Mouse (Mus musculus) embryonic facial prominence, embryonic 12.5 days (tissue): ENCODE measurements at regions not wholly inside any gene's neighbourhood (a gene's known extent, or its start where the extent isn't known, plus 50 kb on each side); places are given as distances from the start of the nearest gene placed in this dataset.
A peak's percentile ranks its signal among the peaks of the same experiment; 100 is the strongest.

Source experiments
- ATAC-seq: fragments of 200-750 bp; cut with Nextera tagmentation; 2 replicates; pipeline ENCODE4 v1.8.0; 2017; ENCODE audit not compliant: insufficient number of reproducible peaks, insufficient read depth, low FRiP score, low TSS enrichment
- H3K27ac ChIP-seq: fragments of 300-500 bp; sonication (generic); 2 replicates; pipeline ENCODE4 v1.5.1; 2016; ENCODE audit warnings: mild to moderate bottlenecking
- H3K27me3 ChIP-seq: fragments of 300-500 bp; sonication (generic); 2 replicates; pipeline ENCODE4 v1.6.1; 2016; ENCODE audit warnings: mild to moderate bottlenecking, moderate library complexity
- H3K36me3 ChIP-seq: fragments of 300-500 bp; sonication (generic); 2 replicates; pipeline ENCODE4 v1.6.1; 2016; ENCODE audit warnings: mild to moderate bottlenecking
- H3K4me1 ChIP-seq: fragments of 300-500 bp; sonication (generic); 2 replicates; pipeline ENCODE4 v1.6.1; 2016
- H3K4me2 ChIP-seq: fragments of 300-500 bp; sonication (generic); replicated peaks from 2 replicates; pipeline ENCODE4 v1.6.1; 2016; ENCODE audit warnings: mild to moderate bottlenecking, moderate library complexity
- H3K4me3 ChIP-seq: fragments of 300-500 bp; sonication (generic); 2 replicates; pipeline ENCODE4 v1.5.1; 2016; ENCODE audit warnings: mild to moderate bottlenecking
- H3K9ac ChIP-seq: fragments of 300-500 bp; sonication (generic); 2 replicates; pipeline ENCODE4 v1.6.1; 2016; ENCODE audit warnings: mild to moderate bottlenecking, moderate library complexity
- H3K9me3 ChIP-seq: fragments of 300-500 bp; sonication (generic); 2 replicates; pipeline ENCODE4 v1.6.1; 2016; ENCODE audit warnings: mild to moderate bottlenecking, moderate library complexity
- WGBS: fragments of 180-500 bp; shearing (Covaris S2); methylation state at CpG from one replicate; pipeline ENCODE4 v1.1.7; 2016; 5-methylcytosine and 5-hydroxymethylcytosine counted together

DNA sequence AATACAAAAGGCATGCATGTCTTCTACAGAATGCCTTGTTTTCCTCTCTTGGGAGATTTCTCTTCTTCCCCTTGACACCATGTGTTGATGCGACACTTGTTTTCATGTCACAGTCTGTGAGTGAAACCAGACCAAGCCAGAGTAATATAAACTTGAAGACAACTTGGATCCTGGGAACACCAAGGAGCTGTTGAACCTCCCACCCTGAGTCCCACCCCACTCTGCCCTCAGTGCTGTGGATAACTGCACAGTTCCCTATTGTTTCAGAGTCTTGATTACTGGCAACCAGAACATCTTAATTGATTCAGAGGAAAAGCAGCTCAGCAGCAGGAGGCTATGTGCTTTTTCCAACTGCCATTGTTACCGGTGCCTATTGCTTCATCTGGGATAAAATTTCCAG lies 254.6 kb upstream of the Jag1 start:
- H3K9ac ChIP-seq, result no peak overlapping the region
- no peaks in the 10 kb centered on the region for H3K36me3 ChIP-seq
- H3K27me3 ChIP-seq, result no peaks in the 10 kb centered on the region
- no peak overlapping the region for H3K4me2 ChIP-seq
- no peaks in the 10 kb centered on the region for H3K9me3 ChIP-seq
- H3K4me3 ChIP-seq, result no peak overlapping the region
- H3K4me1 ChIP-seq, result no peaks in the 10 kb centered on the region
- 82% methylated on average over 2 of the region's 2 CpGs for WGBS
- H3K27ac ChIP-seq, result no peak overlapping the region
- ATAC-seq, result no peak

DNA sequence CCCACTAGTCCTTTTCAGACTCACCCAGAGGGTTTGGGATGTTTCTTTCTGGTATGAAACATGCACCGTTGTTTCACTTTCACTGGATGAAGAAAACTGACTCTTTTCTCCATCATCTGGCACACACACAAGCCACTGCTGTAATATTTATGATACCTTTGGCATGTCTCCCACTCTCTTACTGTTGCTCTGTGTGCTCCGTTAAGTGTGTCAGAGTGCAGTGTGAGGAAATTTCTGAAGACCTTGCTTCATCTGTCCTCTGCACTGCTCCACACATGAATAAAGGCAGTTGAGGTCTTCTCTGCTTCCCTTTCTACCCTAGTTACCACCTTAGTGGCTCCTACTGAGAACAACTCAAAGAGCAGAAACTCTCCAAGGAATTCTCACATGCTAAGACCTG lies 246.6 kb upstream of the Jag1 start:
- Histone ChIP-seq H3K36me3 (no peaks in the 10 kb centered on the region), H3K9ac (no peak overlapping the region), H3K4me2 (no peak overlapping the region), H3K4me3 (no peak overlapping the region), H3K27ac (no peak overlapping the region), H3K27me3 (no peaks in the 10 kb centered on the region), H3K9me3 (no peaks in the 10 kb centered on the region), H3K4me1 (no peaks in the 10 kb centered on the region)
- 92% methylated on average over 2 of the region's 2 CpGs for WGBS
- no peak for ATAC-seq

DNA sequence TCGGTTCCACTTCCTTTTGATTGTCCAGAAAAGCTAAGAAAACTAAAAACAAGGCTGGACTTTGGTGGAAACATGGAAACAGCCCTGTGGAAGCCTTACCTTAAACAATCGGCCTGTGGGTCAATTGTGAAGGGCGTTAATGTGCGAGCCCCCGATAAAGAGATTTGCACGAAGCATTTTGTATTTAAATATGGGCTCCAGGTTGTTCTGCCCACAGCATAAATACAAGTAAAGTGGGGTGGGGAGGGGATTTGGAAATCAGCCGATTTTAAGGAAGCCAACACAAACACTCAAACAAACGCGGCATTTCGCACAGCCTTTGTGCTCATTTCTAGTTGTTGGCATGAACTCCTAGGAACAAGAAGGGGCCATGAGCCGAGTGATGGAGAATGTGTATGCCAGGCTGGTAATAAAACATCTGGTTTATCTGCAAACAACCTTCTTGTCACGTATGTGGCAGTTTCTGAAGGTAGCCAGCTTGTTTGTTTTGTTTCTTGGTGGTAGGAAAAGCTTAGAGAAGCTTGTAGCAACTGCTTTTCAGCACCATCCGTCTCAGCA lies 240.8 kb upstream of the Jag1 start:
- no peak overlapping the region for H3K9ac ChIP-seq
- no peak overlapping the region for H3K4me2 ChIP-seq
- no peaks in the 10 kb centered on the region for H3K27me3 ChIP-seq
- no peak overlapping the region for H3K4me3 ChIP-seq
- 74% methylated on average over 13 of the region's 13 CpGs for WGBS
- H3K27ac ChIP-seq, result no peak overlapping the region
- H3K36me3 ChIP-seq, result no peaks in the 10 kb centered on the region
- no peaks in the 10 kb centered on the region for H3K9me3 ChIP-seq
- no peak for ATAC-seq
- no peaks in the 10 kb centered on the region; the same call in 1 of the 2 replicates for H3K4me1 ChIP-seq

DNA sequence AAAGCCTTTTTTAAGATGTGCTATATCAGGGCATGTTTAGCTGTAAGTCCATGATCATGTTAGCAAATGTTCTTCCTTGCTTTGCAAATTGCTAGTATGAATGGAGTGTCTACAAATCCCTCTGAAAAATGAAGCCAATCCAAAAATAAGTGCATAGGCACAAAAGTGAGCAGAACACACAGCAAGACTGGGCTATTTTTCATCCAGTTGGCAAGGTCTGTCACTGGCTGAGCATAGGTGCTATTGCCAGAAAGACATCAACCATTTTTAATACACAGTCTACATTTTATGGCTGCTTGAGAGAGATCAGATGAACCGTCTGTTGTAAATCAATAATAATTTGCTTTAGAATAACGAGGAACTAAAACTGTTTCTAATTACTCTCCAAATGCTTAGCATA lies 227.3 kb upstream of the Jag1 start:
- ATAC-seq, result no peak
- 38% methylated on average over 2 of the region's 2 CpGs for whole genome bisulfite sequencing
- no peak overlapping the region for H3K27ac ChIP-seq
- no peaks in the 10 kb centered on the region for H3K36me3 ChIP-seq
- H3K4me1 ChIP-seq, result no peaks in the 10 kb centered on the region; the same call in 1 of the 2 replicates
- H3K27me3 ChIP-seq, result no peaks in the 10 kb centered on the region
- no peak overlapping the region for H3K9ac ChIP-seq
- H3K4me3 ChIP-seq, result no peak overlapping the region
- H3K4me2 ChIP-seq, result no peak overlapping the region
- H3K9me3 ChIP-seq, result no peaks in the 10 kb centered on the region

DNA sequence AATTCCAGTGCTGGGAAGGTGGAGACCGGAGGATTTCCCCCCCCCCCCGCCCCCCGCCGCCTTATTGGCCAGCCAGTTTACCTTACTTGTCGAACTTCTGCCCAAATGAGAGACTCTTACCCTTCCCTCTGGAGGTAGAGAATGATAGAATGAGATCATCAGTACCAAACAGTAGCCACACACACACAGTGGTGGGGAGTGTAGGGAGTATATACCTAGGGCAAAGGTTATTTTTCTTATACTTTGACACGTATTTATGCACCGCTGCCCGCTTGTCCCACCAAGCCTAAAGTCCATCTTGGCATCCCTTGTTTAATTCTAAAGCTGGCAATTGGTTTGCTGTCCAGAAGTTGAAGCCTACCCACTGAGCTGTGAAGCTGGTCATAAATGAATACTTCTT lies 213.6 kb upstream of the Jag1 start:
- no peak overlapping the region for H3K27ac ChIP-seq
- WGBS, result 89% methylated on average over 8 of the region's 8 CpGs
- no peak overlapping the region for H3K4me3 ChIP-seq
- no peaks in the 10 kb centered on the region for H3K4me1 ChIP-seq
- no peak overlapping the region for H3K4me2 ChIP-seq
- no peak for ATAC-seq
- H3K36me3 ChIP-seq, result no peaks in the 10 kb centered on the region
- no peaks in the 10 kb centered on the region for H3K9me3 ChIP-seq
- no peak overlapping the region for H3K9ac ChIP-seq
- no peaks in the 10 kb centered on the region for H3K27me3 ChIP-seq

DNA sequence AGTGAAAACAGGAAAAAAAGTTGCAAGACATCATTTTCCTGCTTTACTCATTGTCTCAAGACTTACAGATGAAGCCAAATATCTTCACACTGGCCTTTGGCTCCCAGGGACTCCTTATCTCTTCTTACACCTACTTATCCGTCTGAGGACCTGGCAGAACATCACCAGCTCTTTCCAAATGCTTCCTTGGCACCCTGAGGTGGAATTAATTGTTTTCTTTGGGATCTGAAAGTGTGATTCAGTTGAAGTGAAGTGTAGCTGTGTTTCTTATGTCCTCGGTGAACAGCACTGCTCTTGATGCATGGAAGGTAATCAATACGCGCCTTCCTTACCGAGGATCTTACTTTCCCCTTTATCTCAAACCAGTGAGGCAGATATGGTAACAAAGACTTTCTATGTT lies 207.0 kb upstream of the Jag1 start:
- H3K9me3 ChIP-seq, result no peaks in the 10 kb centered on the region
- H3K9ac ChIP-seq, result no peak overlapping the region
- no peaks in the 10 kb centered on the region for H3K4me1 ChIP-seq
- H3K4me2 ChIP-seq, result no peak overlapping the region
- no peak overlapping the region for H3K4me3 ChIP-seq
- WGBS, result 82% methylated on average over 5 of the region's 5 CpGs
- ATAC-seq, result no peak
- no peaks in the 10 kb centered on the region for H3K27me3 ChIP-seq
- H3K36me3 ChIP-seq, result no peaks in the 10 kb centered on the region
- no peak overlapping the region for H3K27ac ChIP-seq

DNA sequence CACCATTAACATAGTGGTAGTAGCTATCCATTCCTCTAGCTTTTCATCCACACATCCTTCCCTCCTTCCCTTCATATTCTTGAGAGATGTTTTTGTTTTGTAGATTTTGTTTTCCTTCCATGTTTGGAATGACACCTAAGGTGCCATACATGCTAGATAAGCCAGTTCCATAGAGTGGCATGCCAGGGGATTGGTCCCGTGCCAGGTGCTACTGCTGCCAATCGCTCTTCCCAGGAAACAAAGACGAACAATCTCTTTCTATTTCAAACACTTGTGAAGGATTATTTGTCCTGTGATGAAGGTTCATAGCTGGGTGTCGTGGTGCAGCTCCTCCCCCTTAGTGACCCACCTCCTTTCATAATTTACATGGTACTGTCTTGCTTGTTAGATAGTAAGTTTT lies 194.1 kb upstream of the Jag1 start:
- no peaks in the 10 kb centered on the region for H3K9me3 ChIP-seq
- H3K4me2 ChIP-seq, result no peak overlapping the region
- H3K36me3 ChIP-seq, result no peaks in the 10 kb centered on the region
- no peaks in the 10 kb centered on the region for H3K27me3 ChIP-seq
- no peak overlapping the region for H3K4me3 ChIP-seq
- H3K9ac ChIP-seq, result no peak overlapping the region
- no peak for ATAC-seq
- WGBS, result 90% methylated on average over 4 of the region's 4 CpGs
- no peak overlapping the region for H3K27ac ChIP-seq
- H3K4me1 ChIP-seq, result no peaks in the 10 kb centered on the region

DNA sequence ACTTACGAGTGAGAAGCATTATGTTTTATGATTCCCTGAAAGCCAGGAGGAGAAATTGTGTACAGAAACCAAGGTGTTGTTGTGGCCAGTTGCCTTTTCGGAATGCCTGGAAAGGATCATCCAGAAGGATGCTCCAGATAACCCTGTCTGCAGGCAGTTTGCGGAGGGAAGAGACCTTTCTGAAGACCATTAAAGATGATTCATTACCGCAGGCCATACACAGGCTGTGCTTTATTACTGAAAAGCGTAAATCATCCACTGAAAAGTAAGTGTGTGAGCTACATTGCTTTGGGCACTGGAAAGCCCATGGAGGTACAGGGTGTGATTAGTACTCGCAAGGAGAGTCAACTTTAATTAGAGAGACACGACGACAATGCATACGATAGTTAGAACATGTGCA lies 191.7 kb upstream of the Jag1 start:
- H3K27me3 ChIP-seq, result no peaks in the 10 kb centered on the region
- no peak overlapping the region for H3K4me2 ChIP-seq
- H3K36me3 ChIP-seq, result no peaks in the 10 kb centered on the region
- no peaks in the 10 kb centered on the region for H3K9me3 ChIP-seq
- H3K4me1 ChIP-seq, result no peaks in the 10 kb centered on the region
- 87% methylated on average over 9 of the region's 9 CpGs for WGBS
- H3K9ac ChIP-seq, result no peak overlapping the region
- ATAC-seq, result no peak
- no peak overlapping the region for H3K4me3 ChIP-seq
- H3K27ac ChIP-seq, result no peak overlapping the region

DNA sequence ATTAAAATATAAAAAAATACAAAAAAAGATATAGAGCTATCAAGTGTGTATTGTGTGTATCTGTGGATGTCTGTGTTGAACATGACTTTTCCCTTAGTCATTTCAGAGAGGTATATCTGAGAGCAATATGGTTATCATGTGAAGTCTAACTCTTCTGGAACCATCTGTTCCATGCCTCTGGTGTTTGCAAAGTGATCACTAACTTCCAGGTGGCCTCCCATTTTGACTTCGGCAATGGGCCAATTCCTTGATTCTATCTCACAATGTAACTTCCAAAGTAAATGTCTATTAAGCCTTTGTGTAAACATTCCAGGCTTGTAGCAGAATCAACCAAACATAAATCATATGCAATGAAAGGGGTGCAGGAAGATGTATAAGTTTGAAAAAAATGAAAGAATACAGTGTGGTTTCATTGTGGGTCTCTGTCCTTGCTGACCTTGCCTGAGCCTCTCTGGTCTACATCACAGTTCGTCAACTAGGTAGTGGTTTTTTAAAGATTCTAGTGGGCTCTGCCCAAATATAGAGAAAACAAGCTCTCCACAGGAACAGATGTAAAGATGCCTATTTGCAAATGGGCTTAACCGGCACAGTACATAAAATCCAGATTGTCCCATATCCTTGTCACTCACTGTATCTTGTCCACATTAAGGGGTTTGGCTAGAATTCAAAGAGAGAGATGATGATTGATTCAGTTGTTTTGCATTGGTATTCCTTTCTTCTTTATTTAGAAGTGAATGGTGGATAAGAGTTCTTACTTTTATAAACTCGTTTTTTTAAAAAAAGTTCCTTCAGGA lies 185.2 kb upstream of the Jag1 start:
- Histone ChIP-seq H3K9ac (no peak overlapping the region), H3K4me2 (no peak overlapping the region), H3K9me3 (no peaks in the 10 kb centered on the region), H3K4me1 (no peaks in the 10 kb centered on the region), H3K36me3 (no peaks in the 10 kb centered on the region), H3K4me3 (no peak overlapping the region), H3K27me3 (no peaks in the 10 kb centered on the region), H3K27ac (no peak overlapping the region)
- no peak for ATAC-seq
- WGBS, result 75% methylated on average over 4 of the region's 4 CpGs

DNA sequence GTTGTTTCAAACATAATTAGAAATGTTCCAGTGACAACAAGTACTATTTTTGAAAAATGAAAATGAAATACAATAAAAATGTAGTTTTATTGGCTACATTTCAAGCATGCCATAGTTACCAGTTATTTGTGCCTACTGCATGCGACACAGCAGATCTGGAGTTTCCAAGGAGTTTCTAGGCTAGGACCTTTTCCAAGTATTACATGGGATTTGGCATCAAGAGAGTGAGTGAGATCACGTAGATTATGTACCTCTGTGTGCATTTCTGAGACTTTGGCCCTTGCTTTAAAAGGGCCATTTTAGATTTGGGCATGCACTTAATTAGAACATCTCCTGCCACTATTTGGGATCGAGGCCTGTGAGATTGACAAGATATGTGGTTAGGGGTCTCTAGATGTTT lies 172.8 kb upstream of the Jag1 start:
- no peak for ATAC-seq

DNA sequence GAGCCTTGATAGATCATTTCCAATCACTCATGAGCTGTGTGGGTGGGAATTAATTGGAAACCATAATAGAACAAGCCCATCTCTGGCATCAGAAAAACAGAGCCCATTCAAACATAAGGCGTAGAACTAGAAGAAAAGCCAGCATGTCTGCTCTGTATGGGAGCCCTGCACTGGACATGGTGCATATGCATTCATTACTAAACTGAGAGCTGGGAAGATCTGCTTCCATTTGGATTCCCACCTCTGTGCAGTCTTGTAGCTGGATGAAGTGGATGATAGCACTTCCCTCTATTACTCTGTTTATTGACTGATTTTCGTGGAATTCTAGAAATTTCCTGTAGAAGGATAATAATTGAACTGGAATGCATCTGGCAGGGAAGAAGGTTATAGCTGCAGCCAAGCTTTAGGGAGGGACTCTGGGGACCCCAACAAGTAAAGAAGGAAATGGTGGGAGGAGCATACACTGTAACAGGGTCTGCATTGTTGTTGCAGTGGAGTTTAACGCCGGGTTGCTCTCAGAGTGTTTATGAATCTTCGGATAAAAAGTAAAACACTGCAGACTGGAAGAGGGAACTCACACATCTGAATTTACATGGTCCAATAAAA lies 155.2 kb upstream of the Jag1 start:
- H3K4me2 ChIP-seq, result no peak overlapping the region
- no peak overlapping the region for H3K4me3 ChIP-seq
- H3K36me3 ChIP-seq, result no peaks in the 10 kb centered on the region
- ATAC-seq, result 0 out of 2 replicates have a peak, but pooled peaks have one; percentile 67
- 41% methylated on average over 5 of the region's 5 CpGs for WGBS
- peaks cover 7% of the 10 kb centered on the region for H3K4me1 ChIP-seq
- no peak overlapping the region for H3K27ac ChIP-seq
- no peaks in the 10 kb centered on the region for H3K27me3 ChIP-seq
- no peaks in the 10 kb centered on the region for H3K9me3 ChIP-seq
- H3K9ac ChIP-seq, result no peak overlapping the region

More for the DNA sequence above, 172.8 kb upstream of the Jag1 start:
- Histone ChIP-seq H3K4me3 (no peak overlapping the region), H3K27me3 (no peaks in the 10 kb centered on the region), H3K36me3 (no peaks in the 10 kb centered on the region), H3K9me3 (no peaks in the 10 kb centered on the region), H3K9ac (no peak overlapping the region), H3K4me1 (no peaks in the 10 kb centered on the region), H3K4me2 (no peak overlapping the region), H3K27ac (no peak overlapping the region)
- WGBS, result 72% methylated on average over 3 of the region's 3 CpGs

DNA sequence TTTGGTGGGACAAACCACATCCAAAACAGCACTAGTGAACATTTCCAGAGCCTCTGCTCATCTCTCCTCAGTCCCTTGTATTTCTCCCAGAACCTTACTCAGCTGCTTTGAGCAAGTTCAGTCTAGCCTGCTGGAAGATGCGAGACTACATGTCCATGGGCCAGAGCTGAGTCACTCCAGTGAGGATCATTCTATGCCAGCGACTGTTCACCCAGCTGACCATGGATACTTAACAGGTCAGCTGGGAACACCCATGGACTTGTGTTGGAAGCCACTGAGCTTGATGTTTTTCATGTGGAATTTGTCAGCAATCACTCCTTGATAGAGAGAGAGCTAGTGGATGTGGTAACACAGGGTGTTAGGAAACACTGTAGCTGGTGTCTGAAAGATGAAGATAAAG lies 146.5 kb upstream of the Jag1 start:
- Histone ChIP-seq H3K27me3 (no peaks in the 10 kb centered on the region), H3K9me3 (no peaks in the 10 kb centered on the region), H3K27ac (no peak overlapping the region), H3K4me2 (no peak overlapping the region), H3K36me3 (no peaks in the 10 kb centered on the region), H3K4me3 (no peak overlapping the region), H3K9ac (no peak overlapping the region), H3K4me1 (no peaks in the 10 kb centered on the region)
- ATAC-seq, result no peak
- 80% methylated on average over 2 of the region's 2 CpGs for WGBS
